Mouse (Mus musculus) CD4-positive naive resting alpha-beta T cell, adult 57 days (primary cell): ENCODE measurements around the gene Asf1b. TPM values are rescaled to one million over a fixed set of nuclear protein-coding genes. Genes with fewer than 3 reads are reported as not detected.

Experiments used
- total RNA-seq: library from RNA; stranded (reverse); gene quantifications from one replicate; pipeline ENCODE4 v1.2.4, GENCODE M21; 2023

Asf1b gene
- total RNA-seq: 5.4 TPM

DNA sequence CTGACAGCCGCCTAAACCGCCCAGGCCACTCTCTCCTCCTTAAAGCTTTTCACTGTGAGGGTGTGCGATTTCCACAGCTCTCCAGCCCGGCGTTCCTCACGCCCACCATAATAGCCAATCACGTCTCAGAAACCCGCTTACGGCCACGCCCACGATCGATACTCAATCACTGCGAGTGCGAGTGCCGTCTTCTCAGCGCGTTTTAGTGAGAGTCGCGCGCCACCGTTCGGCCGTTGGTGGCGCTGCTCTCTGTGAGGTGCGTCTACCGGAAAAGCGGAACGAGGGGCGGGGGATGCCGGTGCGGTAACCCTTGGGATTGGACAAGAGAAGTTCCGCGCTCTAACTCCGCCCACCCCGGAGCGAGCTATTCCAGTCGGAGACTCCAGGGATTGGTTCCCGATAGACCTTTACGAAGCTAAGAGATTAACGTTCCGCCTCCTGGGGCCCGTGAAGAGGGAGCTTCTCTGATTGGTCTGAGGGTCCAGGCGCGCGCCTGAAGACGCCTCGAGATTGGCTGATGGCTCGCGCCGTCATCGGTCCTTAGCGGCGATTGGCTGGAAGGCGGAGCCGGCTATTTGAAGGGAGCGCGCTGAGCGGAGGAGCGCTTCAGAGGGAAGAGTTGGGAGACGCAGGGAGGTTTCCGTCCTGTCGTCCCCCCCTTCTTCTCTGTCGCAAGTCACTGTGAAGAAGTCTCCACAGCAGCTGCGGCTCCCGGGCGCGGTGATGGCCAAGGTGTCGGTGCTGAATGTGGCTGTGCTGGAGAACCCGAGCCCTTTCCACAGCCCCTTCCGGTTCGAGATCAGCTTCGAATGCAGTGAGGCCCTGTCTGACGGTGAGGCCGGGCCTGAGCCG lies at the start of gene Asf1b, which contains the start of gene Gm10644:
Asf1b (plus strand) TSS at position 402 of the 852 bp plus-strand sequence.
Gm10644 (minus strand) TSS at position 100 of the 852 bp plus-strand sequence.

DNA sequence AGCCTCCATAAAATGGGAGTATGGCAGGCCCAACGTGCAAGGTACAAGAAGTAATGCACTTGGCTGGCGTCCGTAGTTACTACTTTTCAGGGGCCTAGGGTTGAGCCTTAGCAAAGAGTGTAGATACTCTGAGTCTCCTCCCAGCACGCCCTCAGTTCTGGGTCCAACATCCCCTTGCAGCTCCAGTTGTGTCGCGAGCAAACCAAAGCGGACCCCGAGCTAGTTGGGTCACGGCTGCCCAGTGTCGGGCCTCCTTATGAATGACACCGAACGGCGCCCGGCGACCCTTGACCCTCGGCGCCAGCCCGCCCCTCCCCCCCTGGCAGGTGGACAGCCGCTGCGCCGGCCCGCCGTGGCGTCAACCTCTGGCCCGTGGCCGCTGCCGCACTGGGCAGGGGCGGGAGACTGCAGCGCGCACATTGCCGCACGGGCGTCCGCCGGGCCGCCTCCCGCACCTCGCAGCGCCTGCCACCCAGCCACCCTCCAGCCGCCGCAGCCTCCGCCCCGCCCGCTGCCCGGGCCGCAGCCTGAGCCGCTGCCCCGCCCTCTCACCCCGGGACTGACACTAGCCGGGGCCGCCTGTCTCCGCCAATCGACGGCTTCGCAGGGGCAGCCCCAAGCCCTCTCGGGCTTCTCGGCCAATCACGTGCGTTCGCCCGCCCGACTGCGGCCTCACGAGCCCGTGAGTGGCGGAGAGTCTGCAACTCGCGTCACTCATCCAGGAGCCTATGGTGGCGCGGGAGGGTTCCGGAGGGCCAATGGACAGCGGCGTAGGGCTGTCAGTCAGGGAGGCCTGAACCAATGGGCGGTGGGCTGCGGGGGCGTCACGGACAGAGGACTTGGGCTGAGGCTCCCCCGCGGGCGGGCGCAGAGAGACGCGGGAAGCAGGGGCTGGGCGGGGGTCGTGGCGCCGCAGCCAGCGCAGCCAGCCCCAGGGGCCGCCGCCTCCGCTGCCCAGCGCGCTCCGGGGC lies 17.1 kb downstream of the Asf1b start, which contains the start of gene Prkaca:
Prkaca (plus strand) TSS at position 844 of the 971 bp plus-strand sequence.

DNA sequence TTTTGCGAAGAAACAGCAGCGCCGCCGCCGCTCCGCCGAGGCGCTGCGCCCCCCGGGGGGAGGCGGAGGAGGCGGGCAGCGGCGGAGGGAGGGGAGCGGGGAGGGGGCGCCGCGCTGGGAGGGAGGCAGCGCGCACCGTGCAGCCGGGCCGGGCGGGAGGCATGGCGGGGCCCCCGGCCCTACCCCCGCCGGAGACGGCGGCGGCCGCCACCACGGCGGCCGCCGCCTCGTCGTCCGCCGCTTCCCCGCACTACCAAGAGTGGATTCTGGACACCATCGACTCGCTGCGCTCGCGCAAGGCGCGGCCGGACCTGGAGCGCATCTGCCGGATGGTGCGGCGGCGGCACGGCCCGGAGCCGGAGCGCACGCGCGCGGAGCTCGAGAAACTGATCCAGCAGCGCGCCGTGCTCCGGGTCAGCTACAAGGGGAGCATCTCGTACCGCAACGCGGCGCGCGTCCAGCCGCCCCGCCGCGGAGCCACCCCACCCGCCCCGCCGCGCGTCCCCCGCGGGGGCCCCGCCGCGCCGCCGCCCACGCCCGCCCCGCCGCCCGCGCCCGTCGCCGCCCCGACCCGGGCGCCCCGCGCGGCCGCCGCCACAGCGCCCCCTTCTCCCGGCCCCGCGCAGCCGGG lies 42.3 kb downstream of the Asf1b start, which contains the start of gene Samd1:
Samd1 (plus strand) TSS at position 162 of the 631 bp plus-strand sequence.

DNA sequence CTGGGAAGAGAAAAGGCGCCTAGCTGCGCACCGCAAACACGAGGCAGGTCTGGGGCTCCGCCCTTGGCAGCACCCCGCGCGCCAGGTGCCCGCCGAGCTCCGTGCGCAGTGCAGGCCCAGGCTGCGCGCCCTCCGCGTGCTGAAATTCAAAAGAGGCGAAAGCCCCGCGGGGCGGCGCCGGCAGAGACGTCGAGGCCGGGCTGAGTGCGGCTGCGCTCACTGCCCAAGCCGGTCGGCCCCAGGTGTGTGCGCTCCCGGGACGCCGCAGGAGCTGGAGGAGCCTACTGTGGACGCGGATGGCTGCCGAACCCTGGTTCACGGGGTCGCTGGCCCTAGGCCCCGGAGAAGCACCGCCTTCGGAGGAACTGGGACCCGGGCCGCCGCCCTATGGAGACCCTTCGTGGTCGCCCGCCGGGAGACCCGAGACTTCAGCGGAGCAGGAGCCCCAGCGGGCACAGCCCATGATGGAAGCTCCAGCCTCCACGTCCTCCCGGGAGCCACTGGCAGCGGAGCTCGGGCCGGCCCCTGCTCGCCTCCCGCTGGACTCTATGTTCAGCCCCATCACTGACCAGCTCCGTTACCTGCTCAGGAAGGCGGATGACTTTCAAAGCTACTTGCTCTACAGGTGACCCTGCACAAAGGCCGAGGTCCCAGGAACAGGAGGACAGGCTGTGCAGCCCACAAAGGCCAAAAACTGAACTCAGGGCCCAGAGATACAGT lies 46.1 kb downstream of the Asf1b start, which contains the start of gene 1700067K01Rik:
1700067K01Rik (plus strand) TSS at position 222 of the 720 bp plus-strand sequence.

DNA sequence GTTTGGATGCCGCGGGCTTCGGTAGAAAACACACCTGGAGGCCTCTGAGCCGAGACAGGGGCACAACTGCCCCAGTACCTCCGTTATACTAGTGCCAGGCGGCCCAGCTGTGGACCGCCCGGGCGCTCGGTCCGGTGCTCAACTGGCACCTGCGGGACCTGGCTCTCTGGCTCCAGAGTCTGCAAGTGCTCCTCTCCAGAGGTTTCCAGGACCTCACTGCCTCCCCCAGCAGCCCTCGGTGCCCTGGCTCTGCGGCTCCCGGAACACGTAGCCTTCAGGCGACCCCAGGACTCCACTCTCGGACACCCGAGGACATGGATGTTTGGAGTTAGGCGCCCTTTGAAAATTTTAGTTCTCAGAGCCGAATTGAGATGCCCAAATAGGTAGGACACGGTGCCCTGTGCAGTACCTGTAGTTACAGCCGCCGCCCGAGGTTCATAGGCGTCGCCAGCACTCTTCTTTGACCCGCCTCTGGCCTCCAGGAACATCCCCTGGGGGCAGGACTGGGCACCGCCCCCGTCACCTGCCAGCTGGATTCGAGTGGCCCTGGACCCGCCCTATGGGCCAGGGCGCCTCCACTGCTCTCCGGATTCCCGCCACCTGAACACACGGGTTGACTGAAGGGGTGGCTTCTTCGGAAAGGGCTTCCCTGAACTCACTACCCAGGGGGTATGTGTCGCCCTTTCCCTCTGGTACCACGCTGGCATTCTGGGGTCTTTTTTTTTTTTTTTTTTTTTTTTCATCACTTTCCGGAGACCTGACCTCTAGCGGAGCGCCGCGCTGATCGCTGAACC lies 56.6 kb downstream of the Asf1b start, which contains the start of gene 2210011C24Rik:
2210011C24Rik (minus strand) TSS at position 467 of the 794 bp plus-strand sequence.

Other genes with a start within 250 kb of the Asf1b start
- gene Ddx39, start 240.3 kb upstream of the Asf1b start, total RNA-seq: 72.6 TPM
- 855 TPM for gene Adgre5, start 214.2 kb upstream of the Asf1b start, total RNA-seq
- 70.9 TPM for gene Adgrl1, start 55.4 kb upstream of the Asf1b start, total RNA-seq
- gene Gm10644, start 302 bp upstream of the Asf1b start, total RNA-seq: 1.3 TPM
- 37.8 TPM for gene Prkaca, start 17.5 kb downstream of the Asf1b start, total RNA-seq
- 52.6 TPM for gene Samd1, start 42.2 kb downstream of the Asf1b start, total RNA-seq
- not detected for gene 1700067K01Rik, start 46.0 kb downstream of the Asf1b start, total RNA-seq
- not detected for gene 2210011C24Rik, start 56.7 kb downstream of the Asf1b start, total RNA-seq
- not detected for gene Palm3, start 66.0 kb downstream of the Asf1b start, total RNA-seq
- gene Il27ra, start 87.1 kb downstream of the Asf1b start, total RNA-seq: 280 TPM
- gene Rln3, start 89.5 kb downstream of the Asf1b start, total RNA-seq: 1.4 TPM
- 5.0 TPM for gene Gm10643, start 109.6 kb downstream of the Asf1b start, total RNA-seq
- 124 TPM for gene Rfx1, start 111.3 kb downstream of the Asf1b start, total RNA-seq
- gene Dcaf15, start 149.3 kb downstream of the Asf1b start, total RNA-seq: 69.1 TPM
- gene Podnl1, start 170.5 kb downstream of the Asf1b start, total RNA-seq: 3.8 TPM
- 32.5 TPM for gene Cc2d1a, start 192.4 kb downstream of the Asf1b start, total RNA-seq
- gene 4930432K21Rik, start 192.5 kb downstream of the Asf1b start, total RNA-seq: 2.4 TPM
- gene Nanos3, start 229.7 kb downstream of the Asf1b start, total RNA-seq: not detected